Comparison of ENCODE assay signal across 8 mouse cellular contexts in genomic region chr3:130729472-130730188, GRCm38 (mm10). TPM values are rescaled to one million over a fixed set of nuclear protein-coding genes. Genes with fewer than 3 reads are reported as not detected.
DNase-seq lines count a peak whose midpoint lies in the region; ATAC-seq lines count a peak whose summit lies in the region.

No protein-coding gene starts in this region.

- no peaks in the 10 kb centered on the region for H3K9me3 ChIP-seq in heart, embryonic 11.5 days (replicated peaks; ENCODE audit: control insufficient read depth, low read length)
- H3K9me3 ChIP-seq in hindbrain, embryonic 14.5 days (ENCODE audit: control insufficient read depth, low read length) = no peaks in the 10 kb centered on the region
- no peaks in the 10 kb centered on the region for H3K9me3 ChIP-seq in limb, embryonic 10.5 days (replicated peaks)

- peak overlapping the region; percentile 99 for H3K9ac ChIP-seq in heart, embryonic 11.5 days (ENCODE audit: low read depth, low read length)
- peak overlapping the region; percentile 92 for H3K9ac ChIP-seq in hindbrain, embryonic 14.5 days

- peak; percentile 33 for ATAC-seq in heart, embryonic 11.5 days (replicated peaks; ENCODE audit: insufficient number of reproducible peaks, low FRiP score, low TSS enrichment)
- ATAC-seq in activated CD4-positive, CD25-positive, alpha-beta regulatory T cell, adult 4 months = peak; percentile 34
- peak; percentile 75 for ATAC-seq in erythroblast, adult 5-6 weeks (replicated peaks; ENCODE audit: low FRiP score, poor library complexity, severe bottlenecking)
- ATAC-seq in hindbrain, embryonic 14.5 days (ENCODE audit: low FRiP score) = peak; percentile 71

- peaks cover 12% of the 10 kb centered on the region; the same call in 1 of the 2 replicates for H3K4me1 ChIP-seq in heart, embryonic 11.5 days (ENCODE audit: control insufficient read depth, insufficient read depth, low read length)
- peaks cover 15% of the 10 kb centered on the region for H3K4me1 ChIP-seq in hindbrain, embryonic 14.5 days (replicated peaks; ENCODE audit: control insufficient read depth, insufficient read depth, low read length)
- H3K4me1 ChIP-seq in limb, embryonic 10.5 days = peaks cover 24% of the 10 kb centered on the region

- H3K27ac ChIP-seq in heart, embryonic 11.5 days (ENCODE audit: low read depth, low read length) = peak overlapping the region; percentile 84
- peak overlapping the region; percentile 93 for H3K27ac ChIP-seq in hindbrain, embryonic 14.5 days
- H3K27ac ChIP-seq in limb, embryonic 10.5 days = peak overlapping the region; percentile 98

- H3K4me3 ChIP-seq in heart, embryonic 11.5 days (ENCODE audit: low read depth, low read length) = peak overlapping the region; percentile 98
- H3K4me3 ChIP-seq in hindbrain, embryonic 14.5 days (replicated peaks; ENCODE audit: low read length) = peak overlapping the region; percentile 83
- peak overlapping the region; percentile 97 for H3K4me3 ChIP-seq in limb, embryonic 10.5 days

- DNase-seq in heart, adult 9 months (ENCODE audit: low spot score in 2 of 2) = no peak
- peak; percentile 41 for DNase-seq in hindbrain, embryonic 14.5 days (ENCODE audit: low spot score)
- peak; percentile 64 for DNase-seq in limb, embryonic 10.5 days (ENCODE audit: low spot score)
- peak; percentile 57 for DNase-seq in mesoderm, embryonic 11.5 days (ENCODE audit: low read depth, low spot score)
- peak; percentile 57 for DNase-seq in splenic B cell, adult 2 months (ENCODE audit: low read depth, low spot score)

- peaks cover 24% of the 10 kb centered on the region for H3K36me3 ChIP-seq in heart, embryonic 11.5 days (ENCODE audit: control insufficient read depth, insufficient read depth, low read length)
- peaks cover 39% of the 10 kb centered on the region for H3K36me3 ChIP-seq in hindbrain, embryonic 14.5 days (replicated peaks; ENCODE audit: control insufficient read depth, insufficient read depth)
- H3K36me3 ChIP-seq in limb, embryonic 10.5 days = peaks cover 46% of the 10 kb centered on the region
- H3K36me3 ChIP-seq in splenic B cell, adult 2 months (ENCODE audit: control insufficient read depth, insufficient read depth, low read length, poor library complexity, severe bottlenecking) = peaks cover 11% of the 10 kb centered on the region; the same call in 1 of the 2 replicates

- under 1% methylated on average over 58 of the region's 58 CpGs for WGBS in heart, embryonic 11.5 days (ENCODE audit: insufficient replicate concordance)
- under 1% methylated on average over 57 of the region's 58 CpGs for WGBS in hindbrain, embryonic 14.5 days
- under 1% methylated on average over 58 of the region's 58 CpGs for WGBS in limb, embryonic 10.5 days

- peak overlapping the region; percentile 86 for H3K4me2 ChIP-seq in heart, embryonic 11.5 days
- peak overlapping the region; percentile 75 for H3K4me2 ChIP-seq in hindbrain, embryonic 14.5 days (replicated peaks)

- no peaks in the 10 kb centered on the region for H3K27me3 ChIP-seq in heart, embryonic 11.5 days (ENCODE audit: control insufficient read depth, insufficient read depth, low read length)
- H3K27me3 ChIP-seq in hindbrain, embryonic 14.5 days (ENCODE audit: control insufficient read depth, insufficient read depth, low read length) = no peaks in the 10 kb centered on the region
- no peaks in the 10 kb centered on the region for H3K27me3 ChIP-seq in limb, embryonic 10.5 days (ENCODE audit: low read depth, poor library complexity, severe bottlenecking)
- no peaks in the 10 kb centered on the region for H3K27me3 ChIP-seq in splenic B cell, adult 2 months (ENCODE audit: control insufficient read depth, insufficient read depth, low read length, poor library complexity, severe bottlenecking)

RNA-seq across cellular contexts. Expression of gene Rpl34, which starts 0.6 kb away (rescaled TPM):
- polyA plus RNA-seq in heart, embryonic 11.5 days (2014; fragmentation: Nextera tagmentation; extraction: Ambion mirVana) = 614 and 626 TPM in 2 replicates
- 1,000 to 10,000 TPM; 1,918 to 2,174 TPM for polyA plus RNA-seq in activated CD4-positive, CD25-positive, alpha-beta regulatory T cell, adult 4 months (2017; shearing (Covaris generic))
- 359 and 391 TPM in 2 replicates for total RNA-seq in erythroblast, adult 5-6 weeks (2015; ENCODE audit: low replicate concordance)
- 424 and 588 TPM in 2 replicates for total RNA-seq in erythroblast, adult 5-6 weeks (2017; ENCODE audit: low replicate concordance)
- 544 and 662 TPM in 2 replicates for polyA plus RNA-seq in hindbrain, embryonic 14.5 days (2014; fragmentation: Nextera tagmentation; extraction: Ambion mirVana)
- 949 and 1,083 TPM in 2 replicates for polyA plus RNA-seq in limb, embryonic 10.5 days (2016; fragmentation: Nextera tagmentation; extraction: Ambion mirVana)

RNA-seq across cellular contexts. Expression of gene Ostc, which starts 20.4 kb away (rescaled TPM):
- polyA plus RNA-seq in heart, embryonic 11.5 days (2014; fragmentation: Nextera tagmentation; extraction: Ambion mirVana) = 282 and 300 TPM in 2 replicates
- 100 to 1,000 TPM; 214 to 219 TPM for polyA plus RNA-seq in activated CD4-positive, CD25-positive, alpha-beta regulatory T cell, adult 4 months (2017; shearing (Covaris generic))
- total RNA-seq in erythroblast, adult 5-6 weeks (2015; ENCODE audit: low replicate concordance) = 45.4 and 56.7 TPM in 2 replicates
- total RNA-seq in erythroblast, adult 5-6 weeks (2017; ENCODE audit: low replicate concordance) = 43.6 and 58.4 TPM in 2 replicates
- polyA plus RNA-seq in hindbrain, embryonic 14.5 days (2014; fragmentation: Nextera tagmentation; extraction: Ambion mirVana) = 221 and 231 TPM in 2 replicates
- 358 and 371 TPM in 2 replicates for polyA plus RNA-seq in limb, embryonic 10.5 days (2016; fragmentation: Nextera tagmentation; extraction: Ambion mirVana)

Comparison
In these comparisons a context has a peak if more than half of its experiments do, and no peak if none do; other contexts are left out.
1. DNase-seq: peak in hindbrain, embryonic 14.5 days (single experiment), limb, embryonic 10.5 days (single experiment), mesoderm, embryonic 11.5 days (single experiment) and splenic B cell, adult 2 months (single experiment); none in heart, adult 9 months (0 of 2).
2. Peak in every context shown above with its lines, with median percentiles within 50 percentile points of each other: ATAC-seq, H3K27ac ChIP-seq and H3K4me3 ChIP-seq.